Mouse (Mus musculus): ENCODE measurements at regions not wholly inside any gene's neighbourhood (a gene's known extent, or its start where the extent isn't known, plus 50 kb on each side); places are given as distances from the start of the nearest gene placed in this dataset.

DNA sequence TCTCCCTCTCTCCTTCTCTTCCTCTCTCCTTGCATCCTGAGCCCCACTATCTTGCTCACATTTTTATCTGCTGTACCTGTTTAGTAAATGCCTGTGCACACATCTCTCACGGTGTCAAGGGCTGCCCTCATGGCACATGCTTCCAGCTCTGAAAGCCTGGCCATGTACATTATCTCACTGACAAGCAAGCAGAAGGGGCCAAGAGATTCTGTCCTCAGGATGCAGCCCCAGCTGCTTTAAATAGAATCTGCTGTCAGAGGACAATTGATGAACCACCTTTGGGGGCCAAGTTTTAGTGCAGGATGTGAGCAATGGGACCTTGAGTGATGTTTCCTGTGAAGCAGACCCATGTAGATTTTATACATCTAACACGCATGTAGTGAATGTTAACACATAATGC lies 145.9 kb downstream of the BC067074 start:
- no peaks in the 10 kb centered on the region for H3K9me3 ChIP-seq (replicated peaks; ENCODE audit: low read length)
- no peak overlapping the region for H3K4me2 ChIP-seq (ENCODE audit: insufficient read depth, low read depth, poor library complexity, severe bottlenecking)
- no peak overlapping the region for H3K9ac ChIP-seq (ENCODE audit: insufficient read depth, low read depth)
- H3K4me1 ChIP-seq (ENCODE audit: control insufficient read depth in 1 of 2, insufficient read depth in 2 of 2), result peaks cover 0 to 4% of the 10 kb centered on the region in 2 experiments; a peak in 1 of 4 replicates
- in situ Hi-C loops (cut with MboI; ENCODE audit: low pct_ligation_motif_present, low pct_unique_long_range_greater_than_20kb, low sequenced_read_pairs), result no loop called here
- no peak overlapping the region for H3K27ac ChIP-seq (ENCODE audit: insufficient read depth, low read depth)
- H3K27me3 ChIP-seq (replicated peaks), result no peaks in the 10 kb centered on the region
- TF ChIP-seq TBP (conservative IDR thresholded peaks at IDR 0.05; ENCODE audit: low read depth, low read length) (no peak), NELFE (IDR thresholded peaks at IDR 0.05; ENCODE audit: low read depth, low read length) (no peak), ZMIZ1 (IDR thresholded peaks at IDR 0.05; ENCODE audit: low read depth, low read length) (no peak), RCOR1 (conservative IDR thresholded peaks at IDR 0.05; ENCODE audit: low read depth, low read length) (no peak), MAX (IDR thresholded peaks at IDR 0.05; ENCODE audit: low read length) (no peak), BHLHE40 (IDR thresholded peaks at IDR 0.05; ENCODE audit: low read depth, low read length) (no peak), HCFC1 (IDR thresholded peaks at IDR 0.05; ENCODE audit: low read depth, low read length) (no peak), ETS1 (conservative IDR thresholded peaks at IDR 0.05; ENCODE audit: low read depth, low read length) (no peak), ZNF384 (IDR thresholded peaks at IDR 0.05; ENCODE audit: low read depth, low read length) (no peak)
- H3K79me2 ChIP-seq (replicated peaks; ENCODE audit: control insufficient read depth, extremely low read depth, insufficient read depth, poor library complexity, severe bottlenecking), result no peaks in the 10 kb centered on the region
- no peaks in the 10 kb centered on the region for H3K36me3 ChIP-seq (replicated peaks in 1 of 2; ENCODE audit: control insufficient read depth in 1 of 2, insufficient read depth in 1 of 2, low read length in 1 of 2)
- DNase-seq (ENCODE audit: extremely low read depth), result no peak
- dilution Hi-C loops (cut with MboI; ENCODE audit: extremely low pct_ligation_motif_present, extremely low pct_unique_long_range_greater_than_20kb, low sequenced_read_pairs), result no loop called here
- no peak overlapping the region for H3K4me3 ChIP-seq (replicated peaks in 1 of 3; ENCODE audit: low read depth in 2 of 3, low read length in 2 of 3, poor library complexity in 1 of 3)

DNA sequence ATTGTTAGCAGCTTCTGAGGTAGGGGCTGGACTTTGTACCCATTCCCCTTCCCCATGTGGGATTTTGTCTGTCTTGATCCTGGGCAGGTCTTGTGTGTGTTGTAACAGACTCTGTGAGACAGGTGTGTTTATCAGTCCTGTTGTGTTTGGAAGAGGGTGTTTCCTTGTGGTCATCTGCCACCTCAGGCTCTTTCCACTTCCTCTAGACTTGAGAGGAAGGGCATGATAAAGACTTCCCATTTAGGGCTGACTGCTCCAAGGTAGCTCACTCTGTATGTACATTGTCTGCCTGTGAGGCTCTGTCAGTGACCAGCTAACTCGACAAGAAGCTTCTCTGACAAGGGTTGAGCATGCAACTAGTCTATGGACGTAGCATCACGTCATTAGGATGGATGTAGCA lies 143.3 kb downstream of the BC067074 start:
- Histone ChIP-seq H3K9me3 (replicated peaks; ENCODE audit: low read length) (no peaks in the 10 kb centered on the region), H3K4me3 (replicated peaks in 1 of 3; ENCODE audit: low read depth in 2 of 3, low read length in 2 of 3, poor library complexity in 1 of 3) (no peak overlapping the region), H3K27me3 (replicated peaks) (no peaks in the 10 kb centered on the region), H3K9ac (ENCODE audit: insufficient read depth, low read depth) (no peak overlapping the region), H3K36me3 (replicated peaks in 1 of 2; ENCODE audit: control insufficient read depth in 1 of 2, insufficient read depth in 1 of 2, low read length in 1 of 2) (no peaks in the 10 kb centered on the region), H3K27ac (ENCODE audit: insufficient read depth, low read depth) (no peak overlapping the region), H3K4me1 (ENCODE audit: control insufficient read depth in 1 of 2, insufficient read depth in 2 of 2) (no peaks in the 10 kb centered on the region), H3K79me2 (replicated peaks; ENCODE audit: control insufficient read depth, extremely low read depth, insufficient read depth, poor library complexity, severe bottlenecking) (no peaks in the 10 kb centered on the region), H3K4me2 (ENCODE audit: insufficient read depth, low read depth, poor library complexity, severe bottlenecking) (no peak overlapping the region)
- no peak for DNase-seq (ENCODE audit: extremely low read depth)
- TF ChIP-seq POLR2A (IDR thresholded peaks at IDR 0.05; ENCODE audit: low read depth, low read length) (no peak), MAFK (IDR thresholded peaks at IDR 0.05; ENCODE audit: insufficient replicate concordance, low read length) (no peak), CHD2 (IDR thresholded peaks at IDR 0.05; ENCODE audit: low read length) (no peak), IRF4 (IDR thresholded peaks at IDR 0.05; ENCODE audit: low read depth, low read length) (no peak), USF2 (conservative IDR thresholded peaks at IDR 0.05; ENCODE audit: low read depth, low read length) (no peak), MAX (IDR thresholded peaks at IDR 0.05; ENCODE audit: low read length) (no peak), MEF2A (IDR thresholded peaks at IDR 0.05; ENCODE audit: borderline replicate concordance, low read depth, low read length) (no peak), NRF1 (IDR thresholded peaks at IDR 0.05; ENCODE audit: low read depth, low read length) (no peak), MAZ (IDR thresholded peaks at IDR 0.05; ENCODE audit: low read depth, low read length) (no peak), ZKSCAN1 (IDR thresholded peaks at IDR 0.05; ENCODE audit: borderline replicate concordance, low read depth, low read length) (no peak), ELF1 (IDR thresholded peaks at IDR 0.05; ENCODE audit: low read depth, low read length) (no peak), BHLHE40 (IDR thresholded peaks at IDR 0.05; ENCODE audit: low read depth, low read length) (no peak), PAX5 (IDR thresholded peaks at IDR 0.05; ENCODE audit: low read length) (no peak), TBP (conservative IDR thresholded peaks at IDR 0.05; ENCODE audit: low read depth, low read length) (no peak), ZC3H11A (IDR thresholded peaks at IDR 0.05; ENCODE audit: low read depth, low read length) (no peak), KAT2A (IDR thresholded peaks at IDR 0.05; ENCODE audit: insufficient replicate concordance, low read length) (no peak), CHD1 (IDR thresholded peaks at IDR 0.05; ENCODE audit: low read depth, low read length) (no peak), ZMIZ1 (IDR thresholded peaks at IDR 0.05; ENCODE audit: low read depth, low read length) (no peak)
- dilution Hi-C loops (cut with MboI; ENCODE audit: extremely low pct_ligation_motif_present, extremely low pct_unique_long_range_greater_than_20kb, low sequenced_read_pairs) (no loop called here), in situ Hi-C loops (cut with MboI; ENCODE audit: low pct_ligation_motif_present, low pct_unique_long_range_greater_than_20kb, low sequenced_read_pairs) (no loop called here)
